Mouse (Mus musculus): ENCODE data around the gene Cox4i1. TPM values are rescaled to one million over a fixed set of nuclear protein-coding genes. Genes with fewer than 3 reads are reported as not detected.

Gene Cox4i1
- polyA plus RNA-seq, 1 experiment = 424 TPM

DNA sequence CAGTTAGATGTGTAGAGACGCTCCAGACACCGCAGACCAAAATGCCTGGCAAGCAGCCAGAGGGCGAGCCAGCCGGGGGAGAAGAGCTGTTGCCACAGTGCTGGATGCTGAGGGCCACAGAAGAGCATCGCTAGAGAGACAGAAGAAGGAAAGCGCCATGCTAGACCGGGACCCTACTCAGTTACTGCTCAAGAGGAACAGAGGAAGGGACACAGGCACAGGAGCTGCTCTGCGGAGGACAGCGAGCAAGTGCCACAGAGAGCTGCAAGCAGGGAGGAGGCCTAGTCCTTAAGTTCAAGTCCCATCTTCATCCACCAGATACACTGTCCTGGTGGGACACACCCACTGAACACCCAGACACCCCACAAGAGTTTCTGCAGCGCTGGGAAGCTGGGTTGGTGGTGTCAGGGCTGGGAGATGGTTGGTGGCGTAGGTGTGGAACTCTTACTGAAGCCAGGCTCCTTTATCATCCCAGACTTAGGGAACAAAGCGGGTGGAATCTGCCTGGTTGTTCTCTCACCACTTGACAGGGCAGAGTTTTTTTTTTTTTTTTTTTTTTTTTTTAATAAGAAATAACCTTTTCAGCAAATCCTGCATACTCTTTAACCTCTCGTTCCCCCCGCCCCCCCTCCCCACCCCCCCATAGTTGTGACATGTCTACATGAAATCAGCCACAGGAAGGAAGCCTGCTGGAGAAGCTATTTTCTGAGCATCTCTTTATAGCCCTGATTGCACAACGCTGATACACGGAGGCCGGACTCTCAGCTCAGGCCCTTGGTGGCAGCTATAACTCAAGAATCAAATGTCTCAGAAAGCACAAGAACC is 29.3 kb downstream of the Cox4i1 start:
- H3K27ac ChIP-seq (ENCODE audit: insufficient read depth, low read depth, low read length) = no peak overlapping the region
- 71% methylated on average over 17 of the region's 17 CpGs for whole genome bisulfite sequencing
- H3K4me3 ChIP-seq (ENCODE audit: insufficient read depth, low read depth, low read length) = no peak overlapping the region
- no peak for TF ChIP-seq POLR2A (IDR thresholded peaks at IDR 0.05; ENCODE audit: insufficient read depth, low read depth, low read length)
- TF ChIP-seq CTCF (IDR thresholded peaks at IDR 0.05; ENCODE audit: insufficient read depth, low read depth, low read length) = no peak
- H3K4me1 ChIP-seq (ENCODE audit: control insufficient read depth, insufficient read depth, low read length) = peaks cover 14% of the 10 kb centered on the region

DNA sequence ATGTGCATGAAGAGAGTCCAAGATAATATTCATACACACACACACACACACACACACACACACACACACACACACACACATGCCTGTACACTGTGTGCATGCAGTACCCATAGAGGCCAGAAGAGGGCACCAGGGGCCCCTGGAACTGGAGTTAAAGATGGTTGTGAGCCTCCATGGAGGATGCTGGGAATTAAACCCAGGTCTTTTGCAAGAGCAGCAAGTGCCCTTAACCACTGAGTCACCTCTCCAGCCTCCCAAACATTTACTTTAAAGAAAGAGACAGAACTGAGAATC is 29.9 kb downstream of the Cox4i1 start:
- peaks cover 14% of the 10 kb centered on the region for H3K4me1 ChIP-seq (ENCODE audit: control insufficient read depth, insufficient read depth, low read length)
- H3K4me3 ChIP-seq (ENCODE audit: insufficient read depth, low read depth, low read length) = no peak overlapping the region
- H3K27ac ChIP-seq (ENCODE audit: insufficient read depth, low read depth, low read length) = no peak overlapping the region
- TF ChIP-seq POLR2A (IDR thresholded peaks at IDR 0.05; ENCODE audit: insufficient read depth, low read depth, low read length) = no peak
- no peak for TF ChIP-seq CTCF (IDR thresholded peaks at IDR 0.05; ENCODE audit: insufficient read depth, low read depth, low read length)

DNA sequence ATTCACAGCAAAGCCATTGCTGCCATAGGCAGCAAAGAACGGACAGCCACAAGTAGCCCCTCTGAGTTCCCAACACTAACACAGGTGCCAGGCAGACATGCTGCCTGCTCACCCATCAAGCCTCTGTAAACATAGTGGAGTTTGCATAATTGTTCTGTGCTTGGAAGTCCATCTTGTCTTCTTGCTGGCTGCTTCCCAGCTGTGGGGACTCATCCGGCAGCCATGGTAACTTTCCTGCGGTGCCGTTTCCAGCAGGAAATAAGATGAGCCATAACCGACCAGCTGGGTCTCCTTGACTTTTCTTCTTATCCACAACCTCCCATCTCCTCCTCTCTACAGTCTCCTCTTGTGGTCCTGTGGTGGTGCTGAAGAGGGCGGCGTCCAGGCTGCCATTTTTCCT is 30.4 kb downstream of the Cox4i1 start:
- H3K4me3 ChIP-seq (ENCODE audit: insufficient read depth, low read depth, low read length) = no peak overlapping the region
- H3K4me1 ChIP-seq (ENCODE audit: control insufficient read depth, insufficient read depth, low read length) = peaks cover 14% of the 10 kb centered on the region
- WGBS = 56% methylated on average over 7 of the region's 7 CpGs
- no peak overlapping the region for H3K27ac ChIP-seq (ENCODE audit: insufficient read depth, low read depth, low read length)
- no peak for TF ChIP-seq CTCF (IDR thresholded peaks at IDR 0.05; ENCODE audit: insufficient read depth, low read depth, low read length)

DNA sequence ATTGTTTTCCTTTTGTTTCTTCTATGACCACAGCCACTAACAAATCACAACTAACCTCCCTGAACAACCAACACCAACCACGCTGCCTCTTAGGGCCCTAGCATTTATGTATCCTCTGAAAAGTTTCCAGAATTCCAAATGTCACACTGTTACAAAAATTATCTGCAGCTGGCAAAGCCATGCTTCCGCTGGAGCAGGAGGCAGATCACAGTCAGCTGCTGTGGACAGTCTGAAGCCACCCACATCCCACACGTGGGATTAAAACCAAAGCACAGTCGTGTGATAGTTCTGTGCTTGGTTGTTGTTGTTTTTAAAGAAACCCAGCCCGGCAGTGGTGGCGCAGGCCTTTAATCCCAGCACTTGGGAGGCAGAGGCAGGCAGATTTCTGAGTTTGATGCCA is 31.1 kb downstream of the Cox4i1 start:
- Histone ChIP-seq H3K4me1 (ENCODE audit: control insufficient read depth, insufficient read depth, low read length) (peaks cover 14% of the 10 kb centered on the region), H3K27ac (ENCODE audit: insufficient read depth, low read depth, low read length) (no peak overlapping the region), H3K4me3 (ENCODE audit: insufficient read depth, low read depth, low read length) (no peak overlapping the region)
- TF ChIP-seq CTCF (IDR thresholded peaks at IDR 0.05; ENCODE audit: insufficient read depth, low read depth, low read length) (no peak), POLR2A (IDR thresholded peaks at IDR 0.05; ENCODE audit: insufficient read depth, low read depth, low read length) (no peak)
- WGBS = 46% methylated on average over 6 of the region's 6 CpGs

DNA sequence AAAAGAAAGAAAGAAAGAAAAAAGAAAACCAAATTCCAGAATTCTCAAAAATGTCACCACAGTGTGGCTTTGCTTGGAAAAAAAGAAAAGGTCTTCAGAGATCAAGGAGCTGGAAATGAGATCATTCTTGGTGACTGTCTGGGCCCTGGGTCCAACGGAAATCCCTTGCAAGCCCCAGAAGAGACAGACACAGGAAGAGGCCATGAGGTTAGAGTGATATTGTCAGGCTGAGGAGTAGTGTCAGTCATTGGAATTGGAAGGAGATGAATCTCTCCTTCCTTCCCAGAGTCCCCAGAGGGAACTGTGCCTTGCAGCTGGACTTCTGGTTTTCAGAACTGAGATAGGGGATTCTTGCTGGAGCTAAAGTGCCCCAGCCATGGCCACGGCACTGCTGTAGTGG is 31.5 kb downstream of the Cox4i1 start:
- no peak for TF ChIP-seq POLR2A (IDR thresholded peaks at IDR 0.05; ENCODE audit: insufficient read depth, low read depth, low read length)
- no peak for TF ChIP-seq CTCF (IDR thresholded peaks at IDR 0.05; ENCODE audit: insufficient read depth, low read depth, low read length)
- Histone ChIP-seq H3K4me3 (ENCODE audit: insufficient read depth, low read depth, low read length) (no peak overlapping the region), H3K4me1 (ENCODE audit: control insufficient read depth, insufficient read depth, low read length) (peaks cover 14% of the 10 kb centered on the region), H3K27ac (ENCODE audit: insufficient read depth, low read depth, low read length) (no peak overlapping the region)
- 76% methylated on average over 2 of the region's 2 CpGs for WGBS

DNA sequence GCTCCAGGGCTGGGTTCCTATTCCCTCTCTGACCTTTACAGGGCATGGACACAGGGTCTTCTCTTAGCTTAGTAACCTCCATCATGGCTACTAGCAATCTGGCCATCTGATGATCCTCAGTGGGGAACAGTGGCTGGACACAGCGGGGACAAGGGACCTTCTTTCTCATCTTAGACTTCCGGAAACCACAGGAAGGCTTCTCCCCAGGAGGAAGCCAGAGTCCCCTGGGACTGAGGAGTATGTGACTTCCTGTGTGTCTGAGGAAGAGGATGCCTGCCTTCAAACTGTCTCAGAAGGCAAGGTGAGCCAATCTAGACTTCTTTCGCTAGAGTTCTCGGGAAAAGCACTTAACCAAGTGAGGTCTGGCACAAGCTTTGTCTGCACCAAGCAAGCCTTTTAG is 32.0 kb downstream of the Cox4i1 start:
- Histone ChIP-seq H3K4me3 (ENCODE audit: insufficient read depth, low read depth, low read length) (no peak overlapping the region), H3K27ac (ENCODE audit: insufficient read depth, low read depth, low read length) (no peak overlapping the region), H3K4me1 (ENCODE audit: control insufficient read depth, insufficient read depth, low read length) (peaks cover 14% of the 10 kb centered on the region)
- TF ChIP-seq POLR2A (IDR thresholded peaks at IDR 0.05; ENCODE audit: insufficient read depth, low read depth, low read length) (no peak), CTCF (IDR thresholded peaks at IDR 0.05; ENCODE audit: insufficient read depth, low read depth, low read length) (no peak)
- 85% methylated on average over 4 of the region's 4 CpGs for WGBS

DNA sequence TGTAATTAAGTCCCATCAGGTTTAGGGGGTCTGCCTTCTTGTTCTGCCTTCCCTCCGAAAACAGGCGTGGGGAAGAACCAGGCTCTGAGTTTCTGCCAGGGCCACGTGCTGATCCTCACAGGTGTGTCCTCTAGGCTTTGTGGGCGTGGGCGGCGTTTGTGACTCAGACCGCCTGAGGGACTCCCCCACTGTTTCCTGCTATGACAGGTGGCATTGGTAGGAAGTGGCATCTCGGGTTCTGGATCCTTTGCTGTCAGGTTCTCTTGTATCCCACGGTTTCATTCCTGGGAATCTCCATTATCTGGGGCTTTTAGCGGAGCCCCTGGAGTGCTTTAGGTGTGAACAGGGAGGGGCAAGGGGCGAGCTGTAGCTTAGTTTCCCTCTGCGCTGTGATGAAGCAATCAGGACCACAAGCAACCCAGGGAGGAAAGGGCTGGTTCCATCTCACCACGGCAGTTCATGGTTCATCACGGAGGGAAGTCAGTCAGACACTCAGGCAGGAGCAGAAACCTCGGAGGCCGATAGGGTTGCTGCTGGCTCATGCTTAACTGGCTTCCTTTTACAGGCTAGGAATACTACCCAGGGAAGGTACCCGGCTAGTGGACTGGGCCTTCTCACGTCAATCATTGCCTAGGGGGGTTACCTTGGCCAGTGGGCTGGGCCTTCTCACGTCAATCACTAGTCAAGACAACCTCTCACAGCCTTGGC is 33.9 kb downstream of the Cox4i1 start:
- 78% methylated on average over 19 of the region's 19 CpGs for WGBS
- Histone ChIP-seq H3K27ac (ENCODE audit: insufficient read depth, low read depth, low read length) (no peak overlapping the region), H3K4me3 (ENCODE audit: insufficient read depth, low read depth, low read length) (no peak overlapping the region), H3K4me1 (ENCODE audit: control insufficient read depth, insufficient read depth, low read length) (peaks cover 11% of the 10 kb centered on the region)
- no peak for TF ChIP-seq POLR2A (IDR thresholded peaks at IDR 0.05; ENCODE audit: insufficient read depth, low read depth, low read length)
- TF ChIP-seq CTCF (IDR thresholded peaks at IDR 0.05; ENCODE audit: insufficient read depth, low read depth, low read length) = no peak

DNA sequence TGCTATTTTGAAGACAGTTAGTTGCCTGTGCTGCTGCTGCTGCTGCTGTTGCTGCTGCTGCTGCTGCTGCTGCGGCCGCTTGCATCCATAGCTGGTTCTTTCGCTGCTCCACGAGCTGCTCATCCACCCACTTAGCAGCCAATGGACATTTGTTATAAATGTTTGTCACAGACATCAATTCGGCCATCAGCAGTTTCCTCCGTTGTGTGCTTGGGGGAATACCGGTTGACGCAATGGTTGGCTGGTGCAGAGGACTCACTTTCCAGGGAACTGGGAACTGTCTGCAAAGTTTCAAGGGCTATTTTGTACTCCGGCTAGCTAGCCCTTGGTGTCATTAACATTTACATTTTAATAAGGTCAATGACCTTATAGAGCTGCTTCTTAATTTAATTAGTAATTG is 36.2 kb downstream of the Cox4i1 start:
- Histone ChIP-seq H3K4me3 (ENCODE audit: insufficient read depth, low read depth, low read length) (no peak overlapping the region), H3K27ac (ENCODE audit: insufficient read depth, low read depth, low read length) (no peak overlapping the region), H3K4me1 (ENCODE audit: control insufficient read depth, insufficient read depth, low read length) (peaks cover 5% of the 10 kb centered on the region; the same call in 1 of the 2 replicates)
- 77% methylated on average over 9 of the region's 9 CpGs for WGBS
- TF ChIP-seq CTCF (IDR thresholded peaks at IDR 0.05; ENCODE audit: insufficient read depth, low read depth, low read length) (no peak), POLR2A (IDR thresholded peaks at IDR 0.05; ENCODE audit: insufficient read depth, low read depth, low read length) (no peak)

DNA sequence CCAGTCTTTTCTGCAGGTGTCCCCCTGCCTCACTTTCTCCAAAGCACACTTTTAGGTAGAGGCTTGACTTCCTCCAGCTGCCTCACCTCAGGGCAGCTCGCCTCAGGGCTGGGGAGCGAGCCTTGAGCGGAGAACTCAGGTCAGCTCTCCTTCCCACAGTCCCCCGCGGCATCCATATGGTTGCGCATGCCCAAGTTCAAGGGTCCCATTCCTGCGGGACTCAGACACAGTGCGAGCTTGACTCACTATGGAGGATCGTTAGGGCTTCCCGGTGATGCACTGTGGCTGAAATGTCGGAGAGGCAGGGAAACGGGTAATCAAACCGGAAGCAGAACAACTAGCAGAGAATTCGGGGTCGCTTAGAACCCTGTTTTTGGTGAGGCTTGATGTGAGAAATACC is 37.1 kb downstream of the Cox4i1 start:
- Histone ChIP-seq H3K4me1 (ENCODE audit: control insufficient read depth, insufficient read depth, low read length) (peaks cover 4% of the 10 kb centered on the region; the same call in 1 of the 2 replicates), H3K27ac (ENCODE audit: insufficient read depth, low read depth, low read length) (no peak overlapping the region), H3K4me3 (ENCODE audit: insufficient read depth, low read depth, low read length) (no peak overlapping the region)
- TF ChIP-seq CTCF (IDR thresholded peaks at IDR 0.05; ENCODE audit: insufficient read depth, low read depth, low read length) (no peak), POLR2A (IDR thresholded peaks at IDR 0.05; ENCODE audit: insufficient read depth, low read depth, low read length) (no peak)
- WGBS = 88% methylated on average over 15 of the region's 15 CpGs

Data from olfactory bulb, adult 2 months (tissue).